In the genomic region with DNA sequence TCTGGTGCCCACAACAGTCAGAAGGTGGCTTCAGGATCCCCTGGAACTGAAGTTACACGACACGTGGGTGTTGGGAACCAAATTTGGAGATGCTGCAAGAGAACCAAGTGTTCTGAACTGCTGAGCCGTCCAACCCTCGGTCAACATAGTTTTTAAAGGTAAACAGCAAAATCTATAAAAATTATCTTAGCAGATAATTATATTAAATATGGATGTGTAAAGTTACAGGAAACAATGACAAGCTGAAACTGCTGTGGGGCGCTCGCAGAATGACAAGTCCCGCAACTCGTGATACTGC, we compare ENCODE assay signal across 7 mouse cellular contexts. TPM values are rescaled to one million over a fixed set of nuclear protein-coding genes. Genes with fewer than 3 reads are reported as not detected.
DNase-seq lines count a peak whose midpoint lies in the region; ATAC-seq lines count a peak whose summit lies in the region.

No protein-coding gene starts in this region.

- peaks cover 11% of the 10 kb centered on the region for H3K9me3 ChIP-seq in megakaryocyte, embryonic 14.5 days
- H3K9me3 ChIP-seq in forebrain, embryonic 13.5 days (replicated peaks): no peaks in the 10 kb centered on the region
- H3K9me3 ChIP-seq in limb, embryonic 15.5 days: no peaks in the 10 kb centered on the region
- no peaks in the 10 kb centered on the region for H3K9me3 ChIP-seq in stomach, embryonic 14.5 days (ENCODE audit: control insufficient read depth, low read depth, low read length)

- peaks cover 45% of the 10 kb centered on the region for H3K4me1 ChIP-seq in megakaryocyte, embryonic 14.5 days
- peaks cover 26% of the 10 kb centered on the region for H3K4me1 ChIP-seq in forebrain, embryonic 13.5 days
- H3K4me1 ChIP-seq in limb, embryonic 15.5 days: peaks cover 21% of the 10 kb centered on the region
- H3K4me1 ChIP-seq in stomach, embryonic 14.5 days (ENCODE audit: control insufficient read depth, insufficient read depth, low read length): peaks cover 17% of the 10 kb centered on the region; the same call in 1 of the 2 replicates

- H3K27ac ChIP-seq in forebrain, embryonic 13.5 days: peak overlapping the region; percentile 93
- peak overlapping the region; percentile 93 for H3K27ac ChIP-seq in limb, embryonic 15.5 days
- peak overlapping the region; percentile 90; the same call in 1 of the 2 replicates for H3K27ac ChIP-seq in stomach, embryonic 14.5 days (ENCODE audit: low read length)

- H3K4me3 ChIP-seq in megakaryocyte, embryonic 14.5 days (replicated peaks): peak overlapping the region; percentile 99
- peak overlapping the region; percentile 72 for H3K4me3 ChIP-seq in forebrain, embryonic 13.5 days
- H3K4me3 ChIP-seq in limb, embryonic 15.5 days: peak overlapping the region; percentile 89
- peak overlapping the region; percentile 84 for H3K4me3 ChIP-seq in stomach, embryonic 14.5 days (ENCODE audit: low read depth, low read length)

- ATAC-seq in megakaryocyte, adult 5-6 weeks (ENCODE audit: poor library complexity, severe bottlenecking): no peak
- ATAC-seq in forebrain, embryonic 13.5 days: no peak
- ATAC-seq in limb, embryonic 15.5 days (ENCODE audit: insufficient number of reproducible peaks, low FRiP score, low TSS enrichment, low read depth): no peak
- ATAC-seq in stomach, embryonic 14.5 days (ENCODE audit: insufficient number of reproducible peaks, insufficient read depth, low FRiP score, low read depth): no peak

- peaks cover 2% of the 10 kb centered on the region for H3K27me3 ChIP-seq in megakaryocyte, embryonic 14.5 days (replicated peaks)
- H3K27me3 ChIP-seq in forebrain, embryonic 13.5 days: no peaks in the 10 kb centered on the region
- no peaks in the 10 kb centered on the region for H3K27me3 ChIP-seq in limb, embryonic 15.5 days
- no peaks in the 10 kb centered on the region for H3K27me3 ChIP-seq in stomach, embryonic 14.5 days (ENCODE audit: control insufficient read depth, insufficient read depth, low read length)

- 11% methylated on average over 8 of the region's 8 CpGs for WGBS in forebrain, embryonic 13.5 days
- WGBS in limb, embryonic 15.5 days: 17% methylated on average over 8 of the region's 8 CpGs
- 15% methylated on average over 8 of the region's 8 CpGs for WGBS in stomach, embryonic 14.5 days

- peaks cover 23% of the 10 kb centered on the region for H3K36me3 ChIP-seq in megakaryocyte, embryonic 14.5 days (replicated peaks; ENCODE audit: low read length)
- peaks cover 14% of the 10 kb centered on the region for H3K36me3 ChIP-seq in forebrain, embryonic 13.5 days (ENCODE audit: poor library complexity, severe bottlenecking)
- H3K36me3 ChIP-seq in limb, embryonic 15.5 days: peaks cover 16% of the 10 kb centered on the region
- H3K36me3 ChIP-seq in stomach, embryonic 14.5 days (ENCODE audit: control insufficient read depth, insufficient read depth, low read length): peaks cover 9% of the 10 kb centered on the region; the same call in 1 of the 2 replicates

- peak overlapping the region; percentile 71 for H3K4me2 ChIP-seq in forebrain, embryonic 13.5 days
- peak overlapping the region; percentile 65 for H3K4me2 ChIP-seq in limb, embryonic 15.5 days
- H3K4me2 ChIP-seq in stomach, embryonic 14.5 days (replicated peaks; ENCODE audit: low read depth, low read length): peak overlapping the region; percentile 54

- no peak for DNase-seq in layer of hippocampus, postnatal 10 days (ENCODE audit: low spot score in 2 of 2)
- DNase-seq in gastrocnemius, postnatal 10 days: no peak

- H3K9ac ChIP-seq in forebrain, embryonic 13.5 days: peak overlapping the region; percentile 91
- peak overlapping the region; percentile 75 for H3K9ac ChIP-seq in limb, embryonic 15.5 days
- peak overlapping the region; percentile 87 for H3K9ac ChIP-seq in stomach, embryonic 14.5 days (replicated peaks; ENCODE audit: low read depth, low read length)

RNA-seq across cellular contexts. Expression of gene Paxip1, which starts 0.6 kb away (rescaled TPM):
- polyA plus RNA-seq in megakaryocyte, embryonic 14.5 days (2012; ENCODE audit: insufficient read depth, low replicate concordance): 7.1 and 16.3 TPM in 2 replicates
- 26.9 and 29.6 TPM in 2 replicates for total RNA-seq in megakaryocyte, adult 5-6 weeks (2015)
- total RNA-seq in megakaryocyte, adult 5-6 weeks (2017): 23.9 and 33.0 TPM in 2 replicates
- 27.7 and 37.5 TPM in 2 replicates for polyA plus RNA-seq in forebrain, embryonic 13.5 days (2015; fragmentation: Nextera tagmentation; extraction: Ambion mirVana)
- polyA plus RNA-seq in limb, embryonic 15.5 days (2015; fragmentation: Nextera tagmentation; extraction: Ambion mirVana): 24.1 and 31.7 TPM in 2 replicates
- 38.7 and 40.9 TPM in 2 replicates for polyA plus RNA-seq in stomach, embryonic 14.5 days (2014; fragmentation: Nextera tagmentation; extraction: Ambion mirVana)
- total RNA-seq in layer of hippocampus, postnatal 10 days (2021): 10 to 100 TPM; 40.9 to 47.9 TPM
- total RNA-seq in gastrocnemius, postnatal 10 days (2021): 10 to 100 TPM; 12.5 to 21.0 TPM

RNA-seq across cellular contexts. Expression of gene Htr5a, which starts 49.8 kb away (rescaled TPM):
- not detected in 2 replicates for polyA plus RNA-seq in megakaryocyte, embryonic 14.5 days (2012; ENCODE audit: insufficient read depth, low replicate concordance)
- total RNA-seq in megakaryocyte, adult 5-6 weeks (2015): not detected in 2 replicates
- not detected in 2 replicates for total RNA-seq in megakaryocyte, adult 5-6 weeks (2017)
- polyA plus RNA-seq in forebrain, embryonic 13.5 days (2015; fragmentation: Nextera tagmentation; extraction: Ambion mirVana): 0.21 and 0.50 TPM in 2 replicates
- not detected in 2 replicates for polyA plus RNA-seq in limb, embryonic 15.5 days (2015; fragmentation: Nextera tagmentation; extraction: Ambion mirVana)
- polyA plus RNA-seq in stomach, embryonic 14.5 days (2014; fragmentation: Nextera tagmentation; extraction: Ambion mirVana): 0.04 TPM in 1 of 2 replicates, not detected in the other
- 1 to 10 TPM; 7.3 to 7.8 TPM for total RNA-seq in layer of hippocampus, postnatal 10 days (2021)
- total RNA-seq in gastrocnemius, postnatal 10 days (2021): under 1 TPM in 1 of 2 experiments, not detected in 1; 0.05 TPM
